Mouse (Mus musculus) monocyte, adult 5-6 weeks (primary cell): ENCODE data around the gene Lrpprc. TPM values are rescaled to one million over a fixed set of nuclear protein-coding genes. Genes with fewer than 3 reads are reported as not detected.
A peak's percentile ranks its signal among the peaks of the same experiment; 100 is the strongest.
"Not testable (repeated sequence)": the region's sequence is repeated elsewhere in the genome, so short reads cannot be mapped to it uniquely, and the experiment has no call there.

ENCODE experiments used
- ATAC-seq: fragments of 153-309, 156-312 bp; replicated peaks from 2 replicates; pipeline ENCODE4 v1.8.0; 2017; ENCODE audit warnings: mild to moderate bottlenecking; ENCODE audit not compliant: low TSS enrichment, insufficient number of reproducible peaks, severe bottlenecking, poor library complexity, low FRiP score
- total RNA-seq: library from RNA; stranded (forward); fragments of 200-1000, 200-491, 200-594 nt; gene quantifications from 3 replicates; pipeline ENCODE4 v1.2.3, GENCODE M21; 2017

The Lrpprc gene
- 29.1 to 39.5 TPM (median 34.8 TPM) in 3 replicates for total RNA-seq

GRCm38 (mm10) chr17:84790447-84791098, at the start of gene Lrpprc:
Gene Lrpprc (minus strand): TSS chr17:84790789.
- peak; percentile 94 for ATAC-seq

- peak; percentile 89 for ATAC-seq
These were observed 47.2 kb upstream of the Lrpprc start for GRCm38 (mm10) chr17:84837780-84838179.

GRCm38 (mm10) chr17:84835249-84835648, 44.7 kb upstream of the Lrpprc start:
- no peak for ATAC-seq

GRCm38 (mm10) chr17:84832346-84832745, 41.8 kb upstream of the Lrpprc start:
- no peak for ATAC-seq

DNA sequence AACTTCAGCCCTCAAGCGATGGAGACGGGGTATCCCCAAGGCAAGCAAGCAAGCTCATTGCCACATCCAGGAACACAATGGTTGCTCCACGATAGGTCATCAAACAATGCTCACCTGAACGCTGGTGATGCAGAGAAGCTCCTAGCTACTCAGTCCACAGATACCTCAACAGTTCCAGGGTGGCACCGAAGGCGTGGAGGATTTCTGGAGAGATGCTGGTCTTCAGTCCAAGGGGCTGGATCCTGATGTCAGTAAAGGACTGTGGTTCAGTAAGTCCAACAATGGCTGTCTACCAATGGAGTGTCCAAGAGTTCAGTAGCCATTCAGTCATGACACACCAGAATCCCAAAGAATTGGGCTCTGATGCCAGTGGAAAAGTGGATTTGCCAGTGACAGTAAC, 37.7 kb upstream of the Lrpprc start:
- no peak for ATAC-seq

- ATAC-seq, result no peak
These were observed 30.0 kb upstream of the Lrpprc start for GRCm38 (mm10) chr17:84820603-84821002.

- no peak for ATAC-seq
These were observed 27.8 kb upstream of the Lrpprc start for GRCm38 (mm10) chr17:84818390-84818789.

- no peak for ATAC-seq
These were observed 25.4 kb upstream of the Lrpprc start for GRCm38 (mm10) chr17:84816014-84816461.

DNA sequence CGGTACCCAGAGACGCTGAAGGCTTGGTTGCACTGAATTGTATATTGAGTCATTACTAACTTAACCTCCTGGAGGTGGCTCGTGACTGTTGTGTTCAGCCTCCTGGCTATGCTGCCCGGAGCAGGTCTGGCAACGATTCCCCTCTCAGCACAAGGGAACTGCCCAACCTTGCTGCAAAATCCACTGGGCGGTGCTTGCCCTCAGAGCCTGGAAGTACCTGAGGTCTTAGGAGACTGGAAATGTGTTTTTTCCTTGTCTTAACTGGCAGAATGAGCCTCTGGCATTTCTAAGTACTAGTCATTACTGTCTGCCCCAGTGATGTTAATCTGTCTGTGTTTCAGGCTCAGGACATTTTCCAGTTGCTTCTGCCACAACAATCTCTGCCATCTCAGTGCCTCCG, 24.3 kb upstream of the Lrpprc start:
- ATAC-seq, result no peak

- not testable (repeated sequence) for ATAC-seq
These were observed 23.6 kb upstream of the Lrpprc start for GRCm38 (mm10) chr17:84814192-84814591.

GRCm38 (mm10) chr17:84792006-84792405, 1.4 kb upstream of the Lrpprc start:
- no peak for ATAC-seq

GRCm38 (mm10) chr17:84791156-84791555, 567 bp upstream of the Lrpprc start:
- no peak for ATAC-seq

GRCm38 (mm10) chr17:84790043-84790442, 546 bp downstream of the Lrpprc start:
- 0 out of 2 replicates have a peak, but pooled peaks have one; percentile 6 for ATAC-seq

DNA sequence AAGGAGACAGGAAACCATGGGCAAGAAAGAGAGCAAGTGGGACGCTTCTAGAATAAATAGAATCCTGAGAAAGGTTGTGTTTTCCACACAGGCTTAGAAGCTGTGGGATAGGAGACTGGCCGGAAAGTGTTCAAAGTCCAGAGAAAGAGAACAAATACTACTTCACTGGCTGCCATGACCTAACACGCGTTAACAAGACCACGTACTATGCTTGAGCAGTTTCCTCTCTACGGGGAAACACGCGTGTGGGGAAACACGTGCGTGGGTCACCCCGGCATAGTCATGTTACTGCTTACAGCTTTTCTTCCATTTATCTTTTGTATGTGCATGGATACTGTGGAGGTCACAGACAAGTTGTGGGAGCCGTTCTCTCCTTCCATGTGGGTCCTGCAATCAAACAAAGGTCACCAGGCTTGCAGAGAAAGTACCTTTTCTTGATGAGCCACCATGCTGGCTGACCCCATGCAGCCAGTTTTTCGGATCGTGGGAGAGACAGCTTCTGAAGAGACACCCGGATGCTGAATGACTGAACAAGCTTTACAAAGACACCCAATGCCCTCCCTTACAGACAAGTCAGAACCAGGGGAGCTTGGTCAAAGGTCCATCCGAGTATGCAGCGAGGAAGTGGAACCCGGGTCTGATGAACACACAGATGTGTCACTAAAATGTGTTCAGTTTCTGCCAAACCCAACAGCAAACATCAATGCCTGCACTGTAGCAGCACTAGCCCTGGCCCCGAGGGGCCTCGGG, 2.0 kb downstream of the Lrpprc start:
- ATAC-seq, result no peak

DNA sequence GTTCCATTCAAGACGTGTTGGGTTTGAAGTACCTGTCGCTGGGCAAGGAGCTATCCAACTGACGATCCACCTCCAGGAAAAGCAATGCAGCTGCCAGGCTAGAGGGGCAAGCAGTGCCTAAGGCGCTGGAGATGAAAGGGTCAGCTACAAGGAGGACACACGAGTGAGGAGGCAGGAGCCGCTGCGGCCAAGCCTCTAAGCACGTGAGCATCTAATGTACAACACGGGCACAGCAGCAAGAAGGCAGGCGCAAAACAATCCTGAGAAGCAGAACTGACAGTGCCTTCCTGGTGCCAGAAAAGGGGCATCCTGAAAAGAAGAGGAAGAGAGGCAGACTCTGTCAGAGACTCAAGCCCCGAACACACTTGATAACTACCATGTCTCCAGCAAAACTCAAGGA, 3.1 kb downstream of the Lrpprc start:
- no peak for ATAC-seq

DNA sequence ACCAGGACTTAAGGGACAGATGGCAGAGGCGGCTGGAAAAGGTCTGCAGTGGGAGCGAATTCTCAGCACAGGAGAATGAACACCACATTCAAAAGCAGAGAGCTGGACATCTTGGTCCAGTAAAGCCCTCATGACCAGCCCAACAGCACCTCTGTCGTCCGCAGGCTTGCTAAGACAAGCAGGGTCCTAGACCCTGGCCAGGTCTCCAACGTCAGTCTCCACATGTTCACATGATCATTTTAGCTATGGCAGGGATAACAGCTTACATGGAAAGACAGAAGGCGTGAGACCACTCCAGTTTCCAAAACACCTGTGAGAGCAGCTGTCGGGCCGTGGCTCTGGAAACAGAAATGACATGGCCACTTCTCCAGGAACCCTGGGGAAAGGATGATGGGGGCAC, 3.7 kb downstream of the Lrpprc start:
- no peak for ATAC-seq

DNA sequence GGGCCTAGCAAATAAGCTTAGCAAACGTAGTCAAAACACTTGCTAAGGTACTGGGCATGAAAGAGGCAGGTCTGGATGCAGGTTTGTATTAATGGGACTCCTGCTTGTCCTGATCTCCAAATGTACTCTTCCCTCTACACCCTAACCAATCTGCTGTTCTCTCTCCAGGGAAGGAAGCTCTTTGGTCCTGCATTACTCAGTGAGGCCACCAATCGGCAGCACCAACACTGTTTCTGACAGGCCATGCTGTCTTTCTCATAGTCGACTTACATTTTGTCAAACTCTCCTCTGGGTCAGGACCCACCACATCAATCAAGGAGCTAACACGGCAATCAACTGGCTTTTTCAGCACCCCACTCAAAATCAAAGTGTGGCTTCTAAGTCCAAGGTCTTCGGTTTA, 5.4 kb downstream of the Lrpprc start:
- no peak for ATAC-seq

DNA sequence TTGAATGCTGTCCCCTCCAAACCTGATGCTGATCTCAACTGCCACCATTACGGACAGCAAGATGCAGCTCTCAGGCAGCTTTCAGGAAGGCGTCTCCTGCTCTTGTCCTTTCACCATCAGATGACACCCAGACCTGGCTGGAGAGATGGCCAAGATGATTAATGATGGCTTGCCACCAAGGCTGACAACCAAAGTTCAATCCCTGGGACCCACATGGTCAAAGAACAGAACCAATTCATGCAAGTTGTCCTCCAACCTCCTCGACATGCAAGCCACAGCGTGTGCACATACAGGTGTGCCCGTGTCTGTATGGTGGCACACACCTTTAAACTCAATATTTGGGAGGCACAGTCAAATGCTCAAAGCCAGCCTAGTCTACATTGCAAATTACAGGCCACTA, 7.1 kb downstream of the Lrpprc start:
- ATAC-seq, result no peak

- no peak for ATAC-seq
These were observed 10.3 kb downstream of the Lrpprc start for GRCm38 (mm10) chr17:84780321-84780720.

DNA sequence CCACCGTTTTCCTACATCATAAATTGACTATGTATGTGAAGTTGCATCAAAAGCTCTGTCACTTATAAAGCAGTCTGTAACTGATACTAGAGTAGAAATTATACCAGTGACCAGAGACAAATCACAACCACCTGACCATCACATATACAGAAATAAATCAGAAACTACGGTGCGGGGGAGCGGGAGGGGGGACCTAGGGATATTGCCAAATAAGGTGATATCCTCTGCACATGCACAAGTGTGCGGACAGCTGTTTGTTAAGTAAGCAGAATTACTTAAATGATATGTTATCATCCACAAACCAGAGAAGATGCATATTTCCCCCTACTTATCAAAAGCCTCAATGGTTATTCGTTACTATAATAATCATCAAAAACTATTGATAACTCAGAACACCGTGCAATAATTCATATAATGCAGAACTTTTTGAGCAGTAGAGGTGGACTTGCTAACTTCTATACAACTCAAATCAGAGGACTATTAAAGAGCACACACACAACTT, 12.1 kb downstream of the Lrpprc start:
- ATAC-seq, result no peak
